Mouse (Mus musculus) limb, embryonic 15.5 days (tissue): ENCODE data around the gene Camkk1. TPM values are rescaled to one million over a fixed set of nuclear protein-coding genes. Genes with fewer than 3 reads are reported as not detected.
A peak's percentile ranks its signal among the peaks of the same experiment; 100 is the strongest.

Experiments
- ATAC-seq: fragments of 200-750 bp; cut with Nextera tagmentation; 2 replicates; pipeline ENCODE4 v1.8.0; 2017; ENCODE audit warnings: low read depth, moderate TSS enrichment; ENCODE audit not compliant: insufficient number of reproducible peaks, low FRiP score, low TSS enrichment
- H3K27ac ChIP-seq: fragments of 300-500 bp; sonication (generic); 2 replicates; pipeline ENCODE4 v1.5.1; 2015; ENCODE audit warnings: moderate library complexity, mild to moderate bottlenecking, inconsistent platforms
- H3K27me3 ChIP-seq: fragments of 300-500 bp; sonication (generic); 2 replicates; pipeline ENCODE4 v1.6.1; 2015; ENCODE audit warnings: inconsistent platforms
- H3K36me3 ChIP-seq: fragments of 300-500 bp; sonication (generic); 2 replicates; pipeline ENCODE4 v1.6.1; 2015; ENCODE audit warnings: inconsistent platforms
- H3K4me1 ChIP-seq: fragments of 300-500 bp; sonication (generic); 2 replicates; pipeline ENCODE4 v1.6.1; 2015; ENCODE audit warnings: inconsistent platforms
- H3K4me2 ChIP-seq: fragments of 300-500 bp; sonication (generic); 2 replicates; pipeline ENCODE4 v1.6.1; 2015; ENCODE audit warnings: mild to moderate bottlenecking, inconsistent platforms
- H3K4me3 ChIP-seq: fragments of 300-500 bp; sonication (generic); 2 replicates; pipeline ENCODE4 v1.5.1; 2015; ENCODE audit warnings: mild to moderate bottlenecking, inconsistent platforms
- H3K9ac ChIP-seq: fragments of 300-500 bp; sonication (generic); 2 replicates; pipeline ENCODE4 v1.6.1; 2015; ENCODE audit warnings: inconsistent platforms
- H3K9me3 ChIP-seq: fragments of 300-500 bp; sonication (generic); 2 replicates; pipeline ENCODE4 v1.6.1; 2016; ENCODE audit warnings: inconsistent platforms
- WGBS: fragments of 180-500 bp; shearing (Covaris S2); methylation state at CpG from one replicate; pipeline ENCODE4 v1.1.7; 2015; 5-methylcytosine and 5-hydroxymethylcytosine counted together
- polyA plus RNA-seq: library from polyadenylated mRNA; unstranded; fragments of >200 nt; fragmentation: Nextera tagmentation; extraction: Ambion mirVana; gene quantifications from 2 replicates; pipeline ENCODE4 v1.2.1, GENCODE M21; 2015

The Camkk1 gene
- polyA plus RNA-seq, 1 experiment from 2014 or later, result 12.0 TPM

- WGBS, result 72% methylated on average over 6 of the region's 6 CpGs
- H3K4me3 ChIP-seq, result no peak overlapping the region
- ATAC-seq, result no peak
- H3K9ac ChIP-seq, result no peak overlapping the region
- H3K4me1 ChIP-seq, result peaks cover 28% of the 10 kb centered on the region
- H3K27ac ChIP-seq, result no peak overlapping the region
- H3K4me2 ChIP-seq, result no peak overlapping the region
- H3K9me3 ChIP-seq, result no peaks in the 10 kb centered on the region
- peaks cover 14% of the 10 kb centered on the region for H3K27me3 ChIP-seq
- H3K36me3 ChIP-seq, result no peaks in the 10 kb centered on the region
These were observed 2.7 kb upstream of the Camkk1 start for GRCm38 (mm10) chr11:73016103-73016420.

- ATAC-seq, result peak; percentile 6; the same call in 1 of the 2 replicates
- Histone ChIP-seq H3K4me2 (peak overlapping the region; percentile 92), H3K36me3 (no peaks in the 10 kb centered on the region), H3K4me1 (peaks cover 50% of the 10 kb centered on the region), H3K4me3 (peak overlapping the region; percentile 61), H3K27ac (no peak overlapping the region), H3K9me3 (no peaks in the 10 kb centered on the region), H3K27me3 (peaks cover 20% of the 10 kb centered on the region), H3K9ac (peak overlapping the region; percentile 44)
- under 1% methylated on average over 46 of the region's 46 CpGs for WGBS
These were observed 463 bp downstream of the Camkk1 start for GRCm38 (mm10) chr11:73019147-73019795.

GRCm38 (mm10) chr11:73020953-73021800 lies 2.4 kb downstream of the Camkk1 start:
- 55% methylated on average over 7 of the region's 7 CpGs for WGBS
- H3K9me3 ChIP-seq, result no peaks in the 10 kb centered on the region
- H3K27me3 ChIP-seq, result peaks cover 20% of the 10 kb centered on the region
- H3K4me2 ChIP-seq, result no peak overlapping the region
- H3K4me1 ChIP-seq, result peaks cover 55% of the 10 kb centered on the region
- no peak overlapping the region for H3K27ac ChIP-seq
- H3K9ac ChIP-seq, result no peak overlapping the region
- ATAC-seq, result no peak
- H3K36me3 ChIP-seq, result no peaks in the 10 kb centered on the region
- no peak overlapping the region for H3K4me3 ChIP-seq

DNA sequence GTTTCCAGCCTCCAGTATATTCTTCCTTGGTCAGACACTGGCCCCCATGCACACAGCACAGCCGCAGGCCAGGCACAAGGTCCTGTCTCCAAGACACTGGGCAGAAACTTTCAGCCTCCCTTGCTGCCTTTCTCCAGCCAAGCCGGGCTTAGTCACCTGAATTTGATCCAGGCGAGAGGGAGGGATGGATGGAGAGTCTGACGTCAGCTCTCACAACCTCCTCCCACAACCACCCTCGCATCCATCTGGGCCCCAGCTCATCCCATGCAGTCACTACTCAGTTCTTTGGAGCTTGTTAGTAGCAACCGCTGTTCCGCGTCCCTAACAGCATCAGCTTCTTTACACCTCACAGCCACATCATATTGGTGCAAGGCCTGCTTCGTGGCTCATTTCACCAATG lies 4.3 kb downstream of the Camkk1 start:
- Histone ChIP-seq H3K4me2 (no peak overlapping the region), H3K27me3 (peaks cover 20% of the 10 kb centered on the region), H3K27ac (peak overlapping the region; percentile 55), H3K4me1 (peaks cover 54% of the 10 kb centered on the region), H3K36me3 (0 out of 2 replicates have a peak, but pooled peaks cover 2% of the 10 kb centered on the region), H3K9me3 (no peaks in the 10 kb centered on the region), H3K9ac (no peak overlapping the region), H3K4me3 (no peak overlapping the region)
- 45% methylated on average over 9 of the region's 9 CpGs for WGBS
- no peak for ATAC-seq

DNA sequence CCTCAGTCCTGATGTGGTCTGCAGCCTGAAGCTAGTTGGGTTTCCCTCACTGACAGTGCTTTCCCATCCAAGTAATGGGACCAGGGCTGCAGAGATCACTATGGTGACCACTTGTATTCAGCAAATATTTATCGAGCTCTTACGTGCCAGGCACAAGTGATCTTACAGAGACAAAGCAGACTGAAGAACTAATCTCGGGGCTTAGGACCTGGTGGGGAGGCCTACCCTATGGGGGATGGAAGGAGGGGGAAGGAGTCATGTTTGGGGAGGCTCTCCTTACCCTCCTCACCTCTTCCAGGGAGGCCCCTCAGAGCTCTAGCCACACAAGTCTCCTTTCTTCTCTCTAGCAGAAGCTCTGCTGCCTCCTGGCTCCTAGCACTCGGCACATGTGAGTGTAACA lies 5.0 kb downstream of the Camkk1 start:
- Histone ChIP-seq H3K4me3 (no peak overlapping the region), H3K36me3 (0 out of 2 replicates have a peak, but pooled peaks cover 6% of the 10 kb centered on the region), H3K27me3 (peaks cover 20% of the 10 kb centered on the region), H3K4me2 (no peak overlapping the region), H3K4me1 (peaks cover 48% of the 10 kb centered on the region), H3K27ac (peak overlapping the region; percentile 55), H3K9me3 (no peaks in the 10 kb centered on the region), H3K9ac (no peak overlapping the region)
- ATAC-seq, result no peak
- 61% methylated on average over 4 of the region's 4 CpGs for WGBS

DNA sequence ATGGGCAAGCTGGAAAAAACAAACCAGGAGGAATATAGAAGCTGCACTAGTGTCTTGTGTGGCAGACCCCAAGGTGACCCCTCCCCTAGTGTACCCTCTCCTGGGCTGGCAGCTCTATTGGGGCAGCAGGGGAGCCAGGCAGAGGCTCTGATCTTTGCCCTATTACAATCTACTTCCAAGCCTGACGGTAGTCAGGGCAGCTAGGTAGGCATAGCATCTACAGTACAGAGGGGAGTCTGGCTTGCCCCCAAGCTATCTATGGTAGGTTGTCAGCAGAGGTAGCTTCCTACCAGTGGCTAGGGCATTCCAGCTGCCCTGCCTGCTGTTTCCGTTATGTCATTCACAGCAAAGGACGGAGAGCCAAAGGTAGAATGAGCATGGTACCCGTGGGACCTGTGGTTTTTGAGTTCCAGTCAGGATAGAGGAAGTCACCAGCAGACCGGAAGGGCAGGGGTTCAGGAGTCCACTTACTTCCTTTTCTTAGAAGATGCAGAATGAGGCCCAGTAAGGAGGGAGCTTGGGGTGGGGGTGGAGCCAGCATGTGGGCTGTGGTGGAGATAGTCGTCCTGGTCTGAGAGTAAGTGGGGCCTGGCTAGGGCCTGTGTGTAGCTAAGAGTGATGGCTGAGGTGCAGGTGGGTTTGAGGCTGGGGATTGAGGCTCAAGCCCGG lies 5.6 kb downstream of the Camkk1 start:
- Histone ChIP-seq H3K27ac (peak overlapping the region; percentile 55), H3K9ac (no peak overlapping the region), H3K4me2 (no peak overlapping the region), H3K36me3 (0 out of 2 replicates have a peak, but pooled peaks cover 11% of the 10 kb centered on the region), H3K27me3 (peaks cover 20% of the 10 kb centered on the region), H3K4me1 (peaks cover 43% of the 10 kb centered on the region), H3K4me3 (no peak overlapping the region), H3K9me3 (no peaks in the 10 kb centered on the region)
- WGBS, result 49% methylated on average over 7 of the region's 7 CpGs
- ATAC-seq, result no peak

DNA sequence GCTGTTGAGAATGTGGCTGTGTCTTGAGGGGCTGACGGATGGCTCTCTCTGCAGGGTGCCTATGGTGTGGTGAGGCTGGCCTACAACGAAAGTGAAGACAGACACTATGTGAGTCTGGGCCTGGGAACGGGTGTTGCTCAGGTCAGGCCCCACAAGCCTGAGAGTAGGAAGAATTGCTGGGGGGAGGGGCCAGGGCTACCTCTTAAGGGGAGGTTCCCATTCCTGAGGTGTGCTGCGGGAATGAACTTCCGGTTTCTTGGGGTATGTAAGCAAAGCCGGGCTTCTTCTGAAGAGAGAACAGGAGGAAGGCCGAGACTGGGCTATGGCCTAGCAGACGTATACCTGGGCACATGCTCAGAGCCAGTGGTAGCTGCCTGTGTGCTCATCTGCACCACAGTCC lies 8.2 kb downstream of the Camkk1 start:
- Histone ChIP-seq H3K27ac (no peak overlapping the region), H3K36me3 (0 out of 2 replicates have a peak, but pooled peaks cover 11% of the 10 kb centered on the region), H3K9ac (no peak overlapping the region), H3K4me2 (no peak overlapping the region), H3K9me3 (no peaks in the 10 kb centered on the region), H3K4me3 (no peak overlapping the region), H3K4me1 (peaks cover 45% of the 10 kb centered on the region), H3K27me3 (no peaks in the 10 kb centered on the region)
- WGBS, result 42% methylated on average over 8 of the region's 8 CpGs
- ATAC-seq, result no peak

DNA sequence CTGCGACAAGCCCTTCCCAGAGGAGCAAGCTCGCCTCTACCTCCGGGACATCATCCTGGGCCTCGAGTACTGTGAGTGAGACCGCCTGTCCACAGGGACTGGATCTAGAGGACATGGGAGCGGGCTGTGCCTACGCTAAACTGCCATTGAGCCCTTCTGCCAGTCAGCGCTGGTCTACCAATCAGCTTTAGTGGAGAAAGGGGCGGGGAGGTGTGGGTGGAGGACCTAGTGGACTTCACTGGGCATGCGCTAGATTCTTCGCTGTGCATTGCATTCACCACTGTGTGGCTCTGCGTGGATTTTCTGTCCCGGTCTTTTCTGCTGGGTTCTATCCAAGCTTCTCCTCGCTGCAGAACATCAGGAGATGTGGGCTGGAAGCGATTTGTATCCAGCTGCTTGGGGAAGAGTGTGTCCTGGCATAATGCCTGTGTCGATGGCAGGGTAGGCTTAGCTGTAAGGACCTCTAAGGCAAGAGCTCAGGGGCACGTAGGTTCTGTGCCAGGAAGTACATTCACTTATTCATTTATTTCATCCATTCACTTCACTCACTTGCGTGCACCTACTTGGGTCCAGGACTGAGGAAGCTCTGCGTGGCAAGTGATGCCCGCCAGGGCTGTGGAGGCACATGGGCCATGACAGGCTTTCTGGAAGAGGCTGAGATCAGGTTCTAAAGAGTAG lies 12.2 kb downstream of the Camkk1 start:
- 0 out of 2 replicates have a peak overlapping the region, but pooled peaks have one; percentile 31 for H3K9ac ChIP-seq

GRCm38 (mm10) chr11:73031536-73031935 lies 12.7 kb downstream of the Camkk1 start:
- ATAC-seq, result no peak
- Histone ChIP-seq H3K27ac (peak overlapping the region; percentile 83), H3K36me3 (peaks cover 17% of the 10 kb centered on the region; the same call in 1 of the 2 replicates), H3K9ac (no peak overlapping the region), H3K4me1 (peaks cover 16% of the 10 kb centered on the region), H3K27me3 (no peaks in the 10 kb centered on the region), H3K4me2 (peak overlapping the region; percentile 74), H3K4me3 (no peak overlapping the region), H3K9me3 (no peaks in the 10 kb centered on the region)
- WGBS, result 48% methylated on average over 5 of the region's 5 CpGs

More for the DNA sequence above, 12.2 kb downstream of the Camkk1 start:
- H3K4me2 ChIP-seq, result peak overlapping the region; percentile 74
- peak overlapping the region; percentile 40 for H3K4me3 ChIP-seq
- peak; percentile 81 for ATAC-seq
- no peaks in the 10 kb centered on the region for H3K27me3 ChIP-seq
- peaks cover 16% of the 10 kb centered on the region for H3K4me1 ChIP-seq
- 22% methylated on average over 20 of the region's 20 CpGs for WGBS
- H3K27ac ChIP-seq, result peak overlapping the region; percentile 83
- peaks cover 17% of the 10 kb centered on the region; the same call in 1 of the 2 replicates for H3K36me3 ChIP-seq
- no peaks in the 10 kb centered on the region for H3K9me3 ChIP-seq

DNA sequence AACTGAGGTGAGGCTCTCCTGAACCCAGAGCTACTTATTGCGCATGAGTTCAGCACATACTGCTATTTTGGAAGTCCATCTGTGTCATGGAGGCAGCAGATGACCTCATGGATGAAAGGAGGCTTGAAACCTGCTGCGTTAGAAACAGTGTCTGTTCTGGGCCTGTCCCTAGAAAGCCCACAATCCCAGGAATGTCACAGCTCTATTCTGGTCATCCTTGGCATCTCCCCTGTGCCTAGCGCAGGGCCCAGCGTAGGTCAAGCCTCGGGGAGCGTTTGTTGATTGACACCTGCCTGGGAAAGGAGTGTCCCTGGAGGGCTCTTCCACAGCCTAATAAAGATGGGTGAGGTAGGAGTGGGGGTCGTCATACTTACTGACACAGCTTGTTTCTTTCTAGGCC lies 17.3 kb downstream of the Camkk1 start:
- H3K9ac ChIP-seq, result no peak overlapping the region
- H3K4me3 ChIP-seq, result no peak overlapping the region
- no peak overlapping the region for H3K4me2 ChIP-seq
- no peak for ATAC-seq
- no peak overlapping the region for H3K27ac ChIP-seq
- peaks cover 19% of the 10 kb centered on the region for H3K36me3 ChIP-seq
- WGBS, result 80% methylated on average over 7 of the region's 7 CpGs
- no peaks in the 10 kb centered on the region for H3K27me3 ChIP-seq
- no peaks in the 10 kb centered on the region for H3K9me3 ChIP-seq
- peaks cover 11% of the 10 kb centered on the region for H3K4me1 ChIP-seq

- Histone ChIP-seq H3K9ac (no peak overlapping the region; the same call in 1 of the 2 replicates), H3K27me3 (no peaks in the 10 kb centered on the region), H3K4me2 (no peak overlapping the region), H3K36me3 (peaks cover 19% of the 10 kb centered on the region), H3K4me1 (0 out of 2 replicates have a peak, but pooled peaks cover 2% of the 10 kb centered on the region), H3K9me3 (no peaks in the 10 kb centered on the region), H3K4me3 (no peak overlapping the region), H3K27ac (no peak overlapping the region)
- WGBS, result 50% methylated on average over 6 of the region's 6 CpGs
- peak; percentile 52; the same call in 1 of the 2 replicates for ATAC-seq
These were observed 18.1 kb downstream of the Camkk1 start for GRCm38 (mm10) chr11:73036889-73037288.
